Mouse (Mus musculus): ENCODE results near the gene Cldn22.

GRCm38 (mm10) chr8:47833944-47834343 lies 9.7 kb downstream of the Cldn22 start:
- no peak for TF ChIP-seq CTCF (IDR thresholded peaks at IDR 0.05; ENCODE audit: low read depth, low read length)
- no peak for TF ChIP-seq POLR2A (IDR thresholded peaks at IDR 0.05; ENCODE audit: extremely low read depth, insufficient read depth, low read length)

Measured in liver, adult 2 months (tissue).